Mouse (Mus musculus) 3T3-L1 (cell line): ENCODE results near the gene Dnah2.
"Not testable (repeated sequence)": the region's sequence is repeated elsewhere in the genome, so short reads cannot be mapped to it uniquely, and the experiment has no call there.

Experiments
- DNase-seq: peaks from one replicate; pipeline ENCODE4 v3.0.0-alpha.2; 2015; ENCODE audit warnings: low read depth, low spot score

Dnah2 gene

GRCm38 (mm10) chr11:69530281-69530680 is 18.6 kb downstream of the Dnah2 start:
- DNase-seq, result not testable (repeated sequence)

GRCm38 (mm10) chr11:69528031-69528390 is 20.9 kb downstream of the Dnah2 start:
- no peak for DNase-seq

GRCm38 (mm10) chr11:69527098-69528030 is 21.5 kb downstream of the Dnah2 start:
- DNase-seq, result no peak

DNA sequence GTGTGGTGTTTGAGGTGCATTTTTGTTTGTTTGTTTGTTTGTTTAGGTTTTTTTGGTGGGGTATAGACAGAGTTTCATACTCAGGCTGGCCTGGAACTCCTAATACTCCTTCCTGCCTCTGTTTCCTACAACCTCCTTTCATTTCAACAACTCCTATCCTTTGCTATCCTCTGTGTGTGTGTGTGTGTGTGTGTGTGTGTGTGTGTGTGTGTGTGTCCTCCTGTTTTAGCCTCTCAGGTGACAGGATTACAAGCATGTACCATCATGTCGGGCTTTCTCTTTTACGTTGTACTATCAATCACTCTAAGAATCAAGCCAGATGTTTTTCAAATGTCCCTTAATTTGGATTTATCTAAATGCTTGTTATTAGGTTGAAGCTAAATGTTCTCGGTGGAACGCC is 22.3 kb downstream of the Dnah2 start:
- no peak for DNase-seq

GRCm38 (mm10) chr11:69525661-69526060 is 23.2 kb downstream of the Dnah2 start:
- no peak for DNase-seq

GRCm38 (mm10) chr11:69523651-69524050 is 25.3 kb downstream of the Dnah2 start:
- no peak for DNase-seq

GRCm38 (mm10) chr11:69521526-69522149 is 27.3 kb downstream of the Dnah2 start:
- DNase-seq, result no peak

DNA sequence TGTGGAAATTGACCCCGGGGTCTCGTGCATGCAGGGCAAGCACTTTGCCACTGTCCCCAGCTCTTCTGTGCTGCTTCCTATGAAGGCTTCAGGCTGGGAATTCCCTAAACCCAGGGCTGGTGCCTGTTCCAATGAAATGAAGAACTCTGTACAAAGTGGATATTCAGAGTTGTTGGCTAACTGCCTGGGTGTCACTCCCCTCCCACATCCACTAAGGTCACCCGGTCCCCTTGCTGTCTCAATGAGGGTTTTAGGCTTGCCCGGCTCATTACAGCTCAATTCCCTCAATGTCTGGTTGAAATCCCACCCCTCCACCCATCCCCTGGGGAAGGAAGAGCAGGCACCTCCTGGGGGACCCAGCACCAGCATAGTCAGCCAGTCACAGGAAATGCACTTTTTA is 28.9 kb downstream of the Dnah2 start:
- no peak for DNase-seq

GRCm38 (mm10) chr11:69516661-69517060 is 32.2 kb downstream of the Dnah2 start:
- DNase-seq, result no peak

GRCm38 (mm10) chr11:69516151-69516640 is 32.7 kb downstream of the Dnah2 start:
- no peak for DNase-seq

DNA sequence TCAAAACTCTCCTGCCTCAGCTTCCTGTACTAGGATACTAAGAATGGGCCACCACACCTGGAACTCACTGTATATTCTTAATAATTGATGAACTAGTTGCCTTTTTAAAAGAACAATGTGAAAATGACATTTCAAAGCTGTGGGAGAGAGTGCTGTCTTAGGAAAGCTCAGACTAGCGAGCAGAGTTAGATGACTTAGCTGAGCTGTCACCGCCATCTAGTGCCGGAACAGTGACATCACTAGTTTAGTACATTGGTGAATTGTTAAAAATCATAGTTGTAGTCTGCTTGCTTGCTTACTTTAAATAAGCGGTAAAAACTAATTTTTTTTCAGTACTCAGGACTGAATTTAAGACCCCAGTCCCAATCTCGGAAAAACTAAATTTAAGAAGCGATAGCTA is 35.1 kb downstream of the Dnah2 start:
- DNase-seq, result peak; percentile 82

GRCm38 (mm10) chr11:69510796-69511496 is 38.0 kb downstream of the Dnah2 start:
- DNase-seq, result no peak

- DNase-seq, result no peak
Measured at GRCm38 (mm10) chr11:69503863-69504280, 45.0 kb downstream of the Dnah2 start.

DNA sequence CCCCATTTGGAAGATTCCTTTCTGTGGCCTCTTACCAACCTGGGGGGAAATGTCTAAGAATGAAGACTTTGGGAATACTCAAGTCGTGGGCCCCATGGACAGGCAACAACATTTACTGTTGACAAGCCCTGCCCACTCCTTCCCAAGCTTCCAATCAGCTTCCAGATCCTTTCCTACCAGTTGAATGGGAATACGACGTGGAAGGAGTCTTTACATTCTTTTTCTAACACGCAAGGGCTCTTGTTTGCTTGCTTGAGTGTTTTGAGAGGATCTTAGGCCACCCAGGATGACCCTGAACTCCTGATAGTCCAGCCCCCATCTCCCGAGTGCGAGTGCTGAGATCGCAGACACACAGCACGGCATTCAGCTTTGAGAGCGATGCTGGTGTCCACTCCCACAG is 47.4 kb downstream of the Dnah2 start:
- DNase-seq, result no peak

DNA sequence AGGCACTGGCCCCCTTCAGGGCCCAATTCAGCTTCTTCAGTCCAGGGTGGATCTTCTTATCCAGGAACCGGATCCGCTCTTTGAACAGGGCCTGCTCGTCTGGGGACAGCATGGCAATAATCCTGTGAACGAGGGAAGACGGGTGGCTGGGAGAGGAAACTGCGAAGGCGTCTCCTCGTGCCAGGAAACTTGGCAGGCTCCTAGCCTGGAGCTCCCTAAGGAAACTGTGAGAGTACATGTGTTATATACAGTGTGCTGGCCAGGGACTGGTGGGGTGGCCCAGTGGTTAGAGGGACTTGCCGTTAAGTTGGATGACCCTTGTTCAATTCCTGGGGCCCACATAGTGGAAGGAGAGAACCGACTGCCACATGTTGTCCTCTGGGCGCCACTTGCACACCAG is 49.8 kb downstream of the Dnah2 start:
- DNase-seq, result no peak

DNA sequence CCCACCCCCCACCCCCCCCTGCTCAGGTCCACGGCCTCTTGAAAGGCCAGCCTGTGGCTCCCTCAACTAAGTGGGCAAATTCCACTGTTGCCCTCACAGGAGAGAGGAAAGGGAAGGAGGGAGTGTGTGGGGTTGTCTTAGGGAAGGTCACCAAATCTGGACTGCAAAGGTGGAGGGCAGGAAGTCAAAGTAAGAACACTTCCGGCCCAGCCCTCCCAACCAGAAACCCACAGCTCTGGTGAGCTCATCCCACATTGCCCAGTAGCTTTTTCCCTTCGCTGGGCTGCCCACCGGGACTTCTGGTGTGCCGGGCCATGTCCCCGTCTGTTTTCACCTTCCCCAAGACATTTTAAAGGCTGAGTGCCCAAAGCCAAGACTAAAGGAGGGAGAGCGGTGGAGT is 57.2 kb downstream of the Dnah2 start:
- DNase-seq, result no peak

DNA sequence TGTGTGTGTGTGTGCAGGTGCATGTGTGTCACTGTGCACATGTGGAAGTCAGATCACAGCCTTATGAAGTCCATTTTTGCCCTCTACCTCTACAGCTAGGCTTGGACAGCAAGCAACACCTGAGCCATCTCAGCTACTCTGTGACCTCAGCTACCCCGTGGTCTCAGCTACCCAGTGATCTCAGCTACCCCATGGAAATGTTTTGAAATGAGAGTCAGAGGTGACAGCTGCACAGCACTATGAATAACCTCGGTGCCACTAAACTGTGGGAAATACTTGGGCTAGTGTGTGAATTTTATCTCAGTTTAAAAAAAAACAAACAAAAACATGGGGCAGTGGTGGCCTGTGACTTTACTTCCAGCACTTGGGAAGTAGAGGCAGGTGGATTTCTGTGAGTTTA is 58.0 kb downstream of the Dnah2 start:
- DNase-seq, result no peak

DNA sequence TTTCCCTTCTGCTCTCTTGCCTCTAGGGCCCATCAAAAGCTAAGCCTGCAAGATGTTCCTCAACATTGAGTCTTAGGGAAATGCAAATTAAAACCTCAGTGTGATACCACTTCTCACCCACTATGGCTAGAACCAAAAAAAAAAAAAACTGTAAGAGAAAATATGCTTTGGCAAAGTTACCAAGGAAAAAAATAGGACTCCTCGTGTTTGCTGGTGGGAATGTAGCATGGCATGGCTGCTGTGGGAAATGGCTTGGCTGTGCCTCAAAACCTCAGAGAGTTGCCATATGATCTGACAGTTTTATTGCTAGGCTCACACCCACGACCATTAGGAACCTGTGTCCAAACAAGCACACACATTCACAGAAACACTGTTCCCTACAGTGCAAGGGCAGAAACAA is 61.4 kb downstream of the Dnah2 start:
- no peak for DNase-seq

DNA sequence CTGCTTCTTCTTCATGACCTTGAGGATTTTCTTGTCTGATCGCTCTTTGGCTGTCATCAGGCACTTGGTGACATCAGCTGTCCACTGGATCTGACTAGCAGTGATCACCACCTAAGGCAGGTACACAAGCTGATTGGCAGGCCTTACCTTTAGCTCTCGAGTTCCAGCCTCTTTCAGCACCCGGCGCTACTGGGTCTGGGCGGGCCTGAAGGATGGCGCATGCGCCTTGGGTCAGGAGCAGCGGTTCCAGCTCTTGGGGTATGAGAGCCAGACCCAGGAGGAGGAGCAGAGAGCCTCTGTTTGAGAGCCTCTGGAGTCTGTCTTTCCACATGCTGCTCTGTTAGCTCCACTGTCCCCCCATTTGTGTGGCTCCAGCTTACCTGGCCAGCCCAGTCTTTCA is 71.3 kb downstream of the Dnah2 start:
- DNase-seq, result no peak

DNA sequence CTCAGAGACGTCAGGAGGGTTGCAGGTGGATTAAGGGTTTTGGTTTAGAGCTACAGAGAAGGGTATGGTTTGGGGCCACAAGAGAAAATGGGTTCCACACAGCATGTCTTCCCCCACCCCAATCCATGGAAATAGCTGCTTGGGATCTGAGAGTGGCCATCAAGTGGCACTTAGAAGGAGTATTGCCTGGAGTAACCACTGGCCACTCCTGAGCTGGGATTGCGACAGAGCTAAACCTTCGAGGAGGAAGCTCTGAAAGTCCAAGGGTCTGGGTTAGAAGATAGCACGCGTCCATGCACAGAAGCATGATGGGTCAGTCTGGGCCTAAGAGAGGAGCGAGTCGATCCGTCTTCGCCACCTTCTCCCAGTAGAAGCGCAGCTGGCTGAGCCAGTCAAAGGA is 72.1 kb downstream of the Dnah2 start:
- DNase-seq, result no peak

GRCm38 (mm10) chr11:69474737-69475136 is 74.2 kb downstream of the Dnah2 start:
- no peak for DNase-seq

GRCm38 (mm10) chr11:69472687-69473086 is 76.2 kb downstream of the Dnah2 start:
- DNase-seq, result no peak
